ENCODE assay signal across 15 mouse cellular contexts in genomic region chr3:135571540-135571939, GRCm38 (mm10).
DNase-seq lines count a peak whose midpoint lies in the region; ATAC-seq and TF ChIP-seq lines count a peak whose summit lies in the region.
"Had no signal": no experiment of that assay in that cellular context is flagged by ENCODE, and none has a peak within 500 bp of the region (broad histone marks: within the 10 kb centered on the region; RNA-seq: fewer than 3 reads in every experiment).

No protein-coding gene starts in this region.

- WGBS in kidney, adult 2 months = 62% methylated on average over 13 of the region's 13 CpGs
- 72% methylated on average over 13 of the region's 13 CpGs for WGBS in midbrain, embryonic 12.5 days
- WGBS in midbrain, embryonic 15.5 days = 73% methylated on average over 13 of the region's 13 CpGs
- 68% methylated on average over 13 of the region's 13 CpGs for WGBS in embryonic facial prominence, embryonic 13.5 days
- 69% methylated on average over 13 of the region's 13 CpGs for whole genome bisulfite sequencing in midbrain, embryonic 13.5 days

- ATAC-seq in midbrain, embryonic 12.5 days (ENCODE audit: low FRiP score, low read depth) = no peak
- ATAC-seq in midbrain, embryonic 15.5 days (replicated peaks) = no peak
- ATAC-seq in embryonic facial prominence, embryonic 13.5 days (ENCODE audit: insufficient number of reproducible peaks, insufficient read depth, low FRiP score, low TSS enrichment, low read depth) = no peak
- no peak for ATAC-seq in midbrain, embryonic 13.5 days
- ATAC-seq in erythroblast, adult 5-6 weeks (replicated peaks; ENCODE audit: low FRiP score, poor library complexity, severe bottlenecking) = no peak
- ATAC-seq: CD4-positive, CD25-positive, alpha-beta regulatory T cell, adult 4 months had no signal

- H3K4me1 ChIP-seq in kidney, adult 2 months (ENCODE audit: control insufficient read depth, insufficient read depth, low read length) = no peaks in the 10 kb centered on the region
- H3K4me1 ChIP-seq in midbrain, embryonic 12.5 days = no peaks in the 10 kb centered on the region
- H3K4me1 ChIP-seq in midbrain, embryonic 15.5 days = no peaks in the 10 kb centered on the region
- peaks cover 9% of the 10 kb centered on the region; the same call in 1 of the 2 replicates for H3K4me1 ChIP-seq in embryonic facial prominence, embryonic 13.5 days
- H3K4me1 ChIP-seq in midbrain, embryonic 13.5 days (replicated peaks) = no peaks in the 10 kb centered on the region

- no peak overlapping the region for H3K4me3 ChIP-seq in kidney, adult 2 months (ENCODE audit: insufficient read depth, low read depth, low read length)
- peak overlapping the region; percentile 14; the same call in 1 of the 2 replicates for H3K4me3 ChIP-seq in midbrain, embryonic 12.5 days
- H3K4me3 ChIP-seq in midbrain, embryonic 15.5 days = no peak overlapping the region
- H3K4me3 ChIP-seq in embryonic facial prominence, embryonic 13.5 days = 0 out of 2 replicates have a peak overlapping the region, but pooled peaks have one; percentile 4
- H3K4me3 ChIP-seq in midbrain, embryonic 13.5 days (replicated peaks) = no peak overlapping the region
- H3K4me3 ChIP-seq: heart, embryonic 10.5 days had no signal

- H3K27ac ChIP-seq in kidney, adult 2 months (ENCODE audit: insufficient read depth, low read depth, low read length) = no peak overlapping the region
- no peak overlapping the region for H3K27ac ChIP-seq in midbrain, embryonic 12.5 days (replicated peaks)
- H3K27ac ChIP-seq in midbrain, embryonic 15.5 days = no peak overlapping the region
- no peak overlapping the region for H3K27ac ChIP-seq in embryonic facial prominence, embryonic 13.5 days
- no peak overlapping the region for H3K27ac ChIP-seq in midbrain, embryonic 13.5 days
- H3K27ac ChIP-seq: heart, embryonic 10.5 days had no signal

- H3K27me3 ChIP-seq in kidney, adult 2 months (replicated peaks; ENCODE audit: control insufficient read depth, insufficient read depth, low read length) = no peaks in the 10 kb centered on the region
- no peaks in the 10 kb centered on the region for H3K27me3 ChIP-seq in midbrain, embryonic 12.5 days
- H3K27me3 ChIP-seq in midbrain, embryonic 15.5 days (replicated peaks) = no peaks in the 10 kb centered on the region
- no peaks in the 10 kb centered on the region for H3K27me3 ChIP-seq in embryonic facial prominence, embryonic 13.5 days
- no peaks in the 10 kb centered on the region for H3K27me3 ChIP-seq in midbrain, embryonic 13.5 days

- H3K9ac ChIP-seq in midbrain, embryonic 12.5 days (replicated peaks) = no peak overlapping the region
- H3K9ac ChIP-seq in midbrain, embryonic 15.5 days = no peak overlapping the region
- no peak overlapping the region for H3K9ac ChIP-seq in embryonic facial prominence, embryonic 13.5 days
- no peak overlapping the region for H3K9ac ChIP-seq in midbrain, embryonic 13.5 days (replicated peaks)

- H3K9me3 ChIP-seq in midbrain, embryonic 12.5 days = no peaks in the 10 kb centered on the region
- H3K9me3 ChIP-seq in midbrain, embryonic 15.5 days = no peaks in the 10 kb centered on the region
- H3K9me3 ChIP-seq in embryonic facial prominence, embryonic 13.5 days = no peaks in the 10 kb centered on the region
- no peaks in the 10 kb centered on the region for H3K9me3 ChIP-seq in midbrain, embryonic 13.5 days
- H3K9me3 ChIP-seq: heart, embryonic 10.5 days had no signal

- no peak for TF ChIP-seq CTCF in kidney, adult 2 months (conservative IDR thresholded peaks at IDR 0.05; ENCODE audit: insufficient read depth, insufficient read length, low read depth, low read length)

- peak overlapping the region; percentile 23 for H3K4me2 ChIP-seq in midbrain, embryonic 12.5 days (replicated peaks)
- no peak overlapping the region for H3K4me2 ChIP-seq in midbrain, embryonic 15.5 days
- H3K4me2 ChIP-seq in embryonic facial prominence, embryonic 13.5 days = no peak overlapping the region; the same call in 1 of the 2 replicates
- H3K4me2 ChIP-seq in midbrain, embryonic 13.5 days (replicated peaks) = 0 out of 2 replicates have a peak overlapping the region, but pooled peaks have one; percentile 9
- H3K4me2 ChIP-seq: liver, embryonic 11.5 days had no signal

- no peaks in the 10 kb centered on the region; the same call in 1 of the 2 replicates for H3K36me3 ChIP-seq in kidney, adult 2 months (ENCODE audit: control insufficient read depth, insufficient read depth, low read length)
- H3K36me3 ChIP-seq in midbrain, embryonic 12.5 days = no peaks in the 10 kb centered on the region
- no peaks in the 10 kb centered on the region for H3K36me3 ChIP-seq in midbrain, embryonic 15.5 days (replicated peaks)
- H3K36me3 ChIP-seq in embryonic facial prominence, embryonic 13.5 days = no peaks in the 10 kb centered on the region
- no peaks in the 10 kb centered on the region for H3K36me3 ChIP-seq in midbrain, embryonic 13.5 days

- TF ChIP-seq POLR2A in kidney, adult 2 months (IDR thresholded peaks at IDR 0.05; ENCODE audit: low read depth, low read length) = no peak

- DNase-seq in kidney, adult 2 months = peak; percentile 45
- DNase-seq in kidney, adult 11 months = no peak
- DNase-seq in frontal cortex, postnatal 25 days (ENCODE audit: low spot score in 2 of 2) = no peak
- DNase-seq: adrenal gland, postnatal 25 days; gastrocnemius, postnatal 14 days; retina, postnatal 1 day; spleen, adult 18-20 months had no signal

Comparison
In these comparisons a context has a peak if more than half of its experiments do, and no peak if none do; other contexts are left out.
1. H3K4me3 ChIP-seq: peak in midbrain, embryonic 12.5 days (single experiment) and embryonic facial prominence, embryonic 13.5 days (single experiment); none in kidney, adult 2 months (single experiment), midbrain, embryonic 15.5 days (single experiment) and midbrain, embryonic 13.5 days (single experiment).
2. H3K4me2 ChIP-seq: peak in midbrain, embryonic 12.5 days (single experiment) and midbrain, embryonic 13.5 days (single experiment); none in midbrain, embryonic 15.5 days (single experiment) and embryonic facial prominence, embryonic 13.5 days (single experiment).